Mouse (Mus musculus) kidney, adult 2 months (tissue): ENCODE measurements at regions not wholly inside any gene's neighbourhood (a gene's known extent, or its start where the extent isn't known, plus 50 kb on each side); places are given as distances from the start of the nearest gene placed in this dataset.

Experiments used
- CTCF ChIP-seq: fragments of 200-500 bp; conservative IDR thresholded peaks from 2 replicates; pipeline ENCODE4 v1.5.1; 2011; ENCODE audit warnings: low read depth, mild to moderate bottlenecking, control low read depth, low read length, moderate library complexity, mixed read lengths; ENCODE audit not compliant: insufficient read depth, insufficient read length
- POLR2A ChIP-seq: fragments of 200-500 bp; IDR thresholded peaks from one replicate; pipeline ENCODE4 v1.6.1; 2011; ENCODE audit warnings: low read depth, low read length, control low read depth

- no peak for TF ChIP-seq CTCF
- no peak for TF ChIP-seq POLR2A
Observed at GRCm38 (mm10) chr10:66917725-66918124, 178.2 kb upstream of the Jmjd1c start.
